Mouse (Mus musculus) regulatory T cell (primary cell): ENCODE data around the gene Cdsn.

Experiments used
- in situ Hi-C: fragments of 300-600 bp; cut with MboI, MseI; formaldehyde crosslinking; loops from one replicate; pipeline ENCODE4 v1.15.1; 2025; ENCODE audit warnings: high pct_unique_total_duplicates

Cdsn gene

GRCm38 (mm10) chr17:35534343-35534742 is 17.6 kb upstream of the Cdsn start:
- in situ Hi-C loops: loop anchor here (25.0 kb wide), 1 partner anchor 847 kb away; no protein-coding TSS in a partner anchor

- in situ Hi-C loops: loop anchor here (5.0 to 25.0 kb wide), 2 partner anchors 80 to 850 kb away; no protein-coding TSS in a partner anchor
These were observed 14.5 kb upstream of the Cdsn start for GRCm38 (mm10) chr17:35537421-35537820.

GRCm38 (mm10) chr17:35538476-35538875 is 13.5 kb upstream of the Cdsn start:
- in situ Hi-C loops: loop anchor here (5.0 to 25.0 kb wide), 2 partner anchors 79 to 851 kb away; no protein-coding TSS in a partner anchor

- in situ Hi-C loops: loop anchor here (5.0 to 25.0 kb wide), 2 partner anchors 78 to 852 kb away; no protein-coding TSS in a partner anchor
These were observed 12.4 kb upstream of the Cdsn start for GRCm38 (mm10) chr17:35539540-35539939.

GRCm38 (mm10) chr17:35542761-35543411 is 9.0 kb upstream of the Cdsn start:
- in situ Hi-C loops: loop anchor here (25.0 kb wide), 1 partner anchor 856 kb away; no protein-coding TSS in a partner anchor

GRCm38 (mm10) chr17:35543412-35543861 is 8.5 kb upstream of the Cdsn start:
- in situ Hi-C loops: loop anchor here (25.0 kb wide), 1 partner anchor 856 kb away; no protein-coding TSS in a partner anchor

- in situ Hi-C loops: loop anchor here (25.0 kb wide), 1 partner anchor 857 kb away; no protein-coding TSS in a partner anchor
These were observed 7.9 kb upstream of the Cdsn start for GRCm38 (mm10) chr17:35544001-35544400.

- in situ Hi-C loops: loop anchor here (25.0 kb wide), 1 partner anchor 857 kb away; no protein-coding TSS in a partner anchor
These were observed 7.2 kb upstream of the Cdsn start for GRCm38 (mm10) chr17:35544680-35545079.

GRCm38 (mm10) chr17:35547465-35547864 is 4.5 kb upstream of the Cdsn start:
- in situ Hi-C loops: loop anchor here (25.0 kb wide), 1 partner anchor 860 kb away; no protein-coding TSS in a partner anchor

GRCm38 (mm10) chr17:35548636-35549035 is 3.3 kb upstream of the Cdsn start:
- in situ Hi-C loops: loop anchor here (25.0 kb wide), 1 partner anchor 861 kb away; no protein-coding TSS in a partner anchor

- in situ Hi-C loops: loop anchor here (25.0 kb wide), 1 partner anchor 862 kb away; no protein-coding TSS in a partner anchor
These were observed 2.3 kb upstream of the Cdsn start for GRCm38 (mm10) chr17:35549437-35550142.

GRCm38 (mm10) chr17:35550143-35550494 is 1.8 kb upstream of the Cdsn start:
- in situ Hi-C loops: no loop called here

- in situ Hi-C loops: no loop called here
These were observed 1.1 kb upstream of the Cdsn start for GRCm38 (mm10) chr17:35550871-35551270.

- in situ Hi-C loops: no loop called here
These were observed 2.4 kb downstream of the Cdsn start for GRCm38 (mm10) chr17:35554321-35554720.

- in situ Hi-C loops: no loop called here
These were observed 3.0 kb downstream of the Cdsn start for GRCm38 (mm10) chr17:35554761-35555397.

- in situ Hi-C loops: no loop called here
These were observed 4.3 kb downstream of the Cdsn start for GRCm38 (mm10) chr17:35556186-35556765.

- in situ Hi-C loops: no loop called here
These were observed 4.9 kb downstream of the Cdsn start for GRCm38 (mm10) chr17:35556812-35557211.

- in situ Hi-C loops: no loop called here
These were observed 5.4 kb downstream of the Cdsn start for GRCm38 (mm10) chr17:35557351-35557750.

- in situ Hi-C loops: no loop called here
These were observed 6.3 kb downstream of the Cdsn start for GRCm38 (mm10) chr17:35558216-35558615.

- in situ Hi-C loops: no loop called here
These were observed 15.2 kb downstream of the Cdsn start, which contains the start of gene 2300002M23Rik for GRCm38 (mm10) chr17:35567150-35567549. 2300002M23Rik (plus strand) TSS chr17:35567450.

- in situ Hi-C loops: no loop called here
These were observed 15.8 kb downstream of the Cdsn start for GRCm38 (mm10) chr17:35567767-35568166.
